Mouse (Mus musculus): ENCODE measurements at regions not wholly inside any gene's neighbourhood (a gene's known extent, or its start where the extent isn't known, plus 50 kb on each side); places are given as distances from the start of the nearest gene placed in this dataset.
A peak's percentile ranks its signal among the peaks of the same experiment; 100 is the strongest.

DNA sequence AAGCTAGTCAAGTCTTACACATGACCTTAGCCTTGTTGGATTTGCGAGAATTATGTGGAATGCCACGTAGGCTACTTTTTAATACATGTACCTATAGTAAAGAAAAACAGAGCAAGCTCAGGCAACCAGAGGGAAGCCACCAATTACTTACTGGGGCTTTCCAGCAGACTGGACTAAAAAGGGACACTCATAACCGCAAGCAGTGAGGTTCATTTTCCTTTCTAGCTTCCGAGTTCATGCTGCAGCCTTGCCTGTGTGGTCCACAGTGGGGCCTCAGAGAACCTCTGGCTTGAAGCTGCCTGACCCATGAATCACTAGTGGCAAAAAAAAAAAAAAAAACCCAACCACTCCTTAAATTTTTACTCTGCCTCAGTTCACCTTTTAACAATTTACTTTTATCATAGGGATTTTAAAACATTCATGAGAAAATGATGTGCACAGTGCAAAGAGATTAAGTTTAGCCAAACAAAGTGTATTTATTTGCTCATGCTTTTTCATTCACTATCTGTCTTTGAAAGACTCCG, 188.6 kb upstream of the 1700066M21Rik start:
- WGBS: 80% methylated on average over 5 of the region's 5 CpGs
- no peak for DNase-seq
- H3K36me3 ChIP-seq (ENCODE audit: control insufficient read depth, insufficient read depth, low read length): no peaks in the 10 kb centered on the region
- no peaks in the 10 kb centered on the region for H3K4me1 ChIP-seq (ENCODE audit: control insufficient read depth, insufficient read depth, low read length)
- intact Hi-C loops (cut with DNase I): no loop called here
- H3K4me3 ChIP-seq: no peak overlapping the region
- no peaks in the 10 kb centered on the region for H3K79me2 ChIP-seq (replicated peaks; ENCODE audit: control insufficient read depth, insufficient read depth, low read length)
- H3K9ac ChIP-seq (ENCODE audit: low read depth, low read length): no peak overlapping the region
- no peak for TF ChIP-seq CTCF (IDR thresholded peaks at IDR 0.05)
- no peak for TF ChIP-seq EP300 (IDR thresholded peaks at IDR 0.05; ENCODE audit: insufficient read depth, low read depth, low read length)
- no peak for TF ChIP-seq POLR2A (IDR thresholded peaks at IDR 0.05; ENCODE audit: insufficient read depth, low read depth, low read length)
- no peak overlapping the region for H3K27ac ChIP-seq
- no peaks in the 10 kb centered on the region for H3K27me3 ChIP-seq (ENCODE audit: control insufficient read depth, insufficient read depth, low read length)

GRCm38 (mm10) chr1:57201274-57201673, 176.1 kb upstream of the 1700066M21Rik start:
- Histone ChIP-seq H3K4me3 (no peak overlapping the region), H3K79me2 (replicated peaks; ENCODE audit: control insufficient read depth, insufficient read depth, low read length) (no peaks in the 10 kb centered on the region), H3K4me1 (ENCODE audit: control insufficient read depth, insufficient read depth, low read length) (no peaks in the 10 kb centered on the region), H3K27me3 (ENCODE audit: control insufficient read depth, insufficient read depth, low read length) (no peaks in the 10 kb centered on the region), H3K9ac (ENCODE audit: low read depth, low read length) (no peak overlapping the region), H3K36me3 (ENCODE audit: control insufficient read depth, insufficient read depth, low read length) (no peaks in the 10 kb centered on the region), H3K27ac (no peak overlapping the region)
- intact Hi-C loops (cut with DNase I): no loop called here
- TF ChIP-seq CTCF (IDR thresholded peaks at IDR 0.05): no peak
- no peak for TF ChIP-seq EP300 (IDR thresholded peaks at IDR 0.05; ENCODE audit: insufficient read depth, low read depth, low read length)
- no peak for TF ChIP-seq POLR2A (IDR thresholded peaks at IDR 0.05; ENCODE audit: insufficient read depth, low read depth, low read length)
- 75% methylated on average over 6 of the region's 6 CpGs for WGBS
- DNase-seq: no peak

DNA sequence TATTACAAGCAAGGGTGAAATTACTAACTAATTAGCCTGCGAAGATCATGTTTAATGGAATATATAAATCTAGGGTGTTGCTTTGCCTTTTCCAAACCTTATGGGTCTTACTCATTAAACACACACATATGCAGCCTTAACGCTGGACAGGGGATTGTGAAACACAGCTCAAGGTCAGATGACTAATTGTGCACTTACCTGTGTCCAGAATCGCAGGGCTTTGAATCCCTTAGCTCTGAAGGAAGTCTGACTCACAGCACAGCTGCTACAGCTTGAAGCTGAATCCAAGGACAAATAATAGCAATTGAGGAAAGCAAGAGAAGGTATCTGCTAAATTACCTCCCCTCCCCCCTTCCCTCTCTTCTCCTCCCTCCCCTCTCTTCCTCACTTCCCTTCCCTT, 173.1 kb upstream of the 1700066M21Rik start:
- Histone ChIP-seq H3K27me3 (ENCODE audit: control insufficient read depth, insufficient read depth, low read length) (no peaks in the 10 kb centered on the region), H3K9ac (ENCODE audit: low read depth, low read length) (no peak overlapping the region), H3K36me3 (ENCODE audit: control insufficient read depth, insufficient read depth, low read length) (no peaks in the 10 kb centered on the region), H3K4me3 (no peak overlapping the region), H3K79me2 (replicated peaks; ENCODE audit: control insufficient read depth, insufficient read depth, low read length) (no peaks in the 10 kb centered on the region), H3K4me1 (ENCODE audit: control insufficient read depth, insufficient read depth, low read length) (no peaks in the 10 kb centered on the region), H3K27ac (no peak overlapping the region)
- TF ChIP-seq EP300 (IDR thresholded peaks at IDR 0.05; ENCODE audit: insufficient read depth, low read depth, low read length) (no peak), CTCF (IDR thresholded peaks at IDR 0.05) (no peak), POLR2A (IDR thresholded peaks at IDR 0.05; ENCODE audit: insufficient read depth, low read depth, low read length) (no peak)
- intact Hi-C loops (cut with DNase I): loop anchor here (2.0 kb wide), 1 partner anchor 1316 kb away; no protein-coding TSS in a partner anchor
- WGBS: 62% methylated on average over 3 of the region's 3 CpGs
- DNase-seq: no peak

DNA sequence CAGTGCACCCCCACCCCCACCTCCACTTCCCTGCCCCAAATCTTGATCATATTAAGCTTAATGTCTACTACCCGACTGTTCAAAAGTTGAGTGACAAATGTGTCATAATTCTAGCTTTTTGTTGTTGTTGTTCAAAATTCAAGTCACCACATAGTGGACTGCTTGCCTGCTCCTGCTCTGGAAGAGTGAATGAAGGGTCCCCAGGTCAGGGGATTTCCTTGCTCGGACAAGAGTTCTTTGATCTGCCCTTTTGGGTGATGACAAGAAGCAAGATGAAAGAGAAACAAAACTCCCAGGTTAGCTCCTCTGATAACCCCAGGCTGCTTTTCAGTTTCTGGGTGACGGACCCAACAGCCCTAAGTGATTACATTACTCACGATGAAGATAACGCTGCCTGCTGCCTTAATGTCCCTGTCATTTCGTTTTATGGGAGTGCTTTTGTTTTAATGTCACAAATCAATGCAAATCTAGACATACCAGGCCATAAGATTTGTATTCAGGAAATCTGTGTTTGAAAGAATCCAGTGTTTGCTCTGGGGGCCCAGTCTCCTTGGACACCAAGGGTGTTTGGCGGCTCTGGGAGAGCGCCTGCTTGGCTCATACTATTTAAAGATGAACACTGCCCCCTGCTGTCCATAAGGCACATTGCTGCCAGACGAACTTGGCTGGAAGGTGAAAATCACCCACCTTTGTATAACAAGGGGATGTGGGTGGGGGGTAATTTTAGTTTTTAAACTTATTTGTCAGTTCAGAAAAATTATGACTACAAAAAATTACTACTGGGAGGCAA, 172.0 kb upstream of the 1700066M21Rik start:
- no peaks in the 10 kb centered on the region for H3K79me2 ChIP-seq (replicated peaks; ENCODE audit: control insufficient read depth, insufficient read depth, low read length)
- H3K27ac ChIP-seq: no peak overlapping the region
- H3K27me3 ChIP-seq (ENCODE audit: control insufficient read depth, insufficient read depth, low read length): no peaks in the 10 kb centered on the region
- WGBS: 10% methylated on average over 9 of the region's 9 CpGs
- TF ChIP-seq POLR2A (IDR thresholded peaks at IDR 0.05; ENCODE audit: insufficient read depth, low read depth, low read length) (no peak), CTCF (IDR thresholded peaks at IDR 0.05) (peak; percentile 95), EP300 (IDR thresholded peaks at IDR 0.05; ENCODE audit: insufficient read depth, low read depth, low read length) (no peak)
- H3K36me3 ChIP-seq (ENCODE audit: control insufficient read depth, insufficient read depth, low read length): no peaks in the 10 kb centered on the region
- no peak overlapping the region for H3K9ac ChIP-seq (ENCODE audit: low read depth, low read length)
- no peak overlapping the region for H3K4me3 ChIP-seq
- no peaks in the 10 kb centered on the region for H3K4me1 ChIP-seq (ENCODE audit: control insufficient read depth, insufficient read depth, low read length)
- intact Hi-C loops (cut with DNase I): loop anchor here (2.0 to 5.0 kb wide), 2 partner anchors 228 to 1317 kb away; partner anchors contain the start of gene Satb2
- DNase-seq: peak; percentile 37 to 54

- TF ChIP-seq CTCF (IDR thresholded peaks at IDR 0.05) (no peak), EP300 (IDR thresholded peaks at IDR 0.05; ENCODE audit: insufficient read depth, low read depth, low read length) (no peak), POLR2A (IDR thresholded peaks at IDR 0.05; ENCODE audit: insufficient read depth, low read depth, low read length) (no peak)
- no peaks in the 10 kb centered on the region for H3K27me3 ChIP-seq (ENCODE audit: control insufficient read depth, insufficient read depth, low read length)
- no peaks in the 10 kb centered on the region for H3K79me2 ChIP-seq (replicated peaks; ENCODE audit: control insufficient read depth, insufficient read depth, low read length)
- no peak for DNase-seq
- no peak overlapping the region for H3K9ac ChIP-seq (ENCODE audit: low read depth, low read length)
- H3K36me3 ChIP-seq (ENCODE audit: control insufficient read depth, insufficient read depth, low read length): no peaks in the 10 kb centered on the region
- intact Hi-C loops (cut with DNase I): loop anchor here (5.0 kb wide), 1 partner anchor 229 kb away; the partner anchor contains the start of gene Satb2
- no peak overlapping the region for H3K4me3 ChIP-seq
- 42% methylated on average over 3 of the region's 3 CpGs for WGBS
- H3K27ac ChIP-seq: no peak overlapping the region
- no peaks in the 10 kb centered on the region for H3K4me1 ChIP-seq (ENCODE audit: control insufficient read depth, insufficient read depth, low read length)
Measured at GRCm38 (mm10) chr1:57206496-57206895, 170.9 kb upstream of the 1700066M21Rik start.

- Histone ChIP-seq H3K9ac (ENCODE audit: low read depth, low read length) (no peak overlapping the region), H3K36me3 (ENCODE audit: control insufficient read depth, insufficient read depth, low read length) (no peaks in the 10 kb centered on the region), H3K4me1 (ENCODE audit: control insufficient read depth, insufficient read depth, low read length) (no peaks in the 10 kb centered on the region), H3K79me2 (replicated peaks; ENCODE audit: control insufficient read depth, insufficient read depth, low read length) (no peaks in the 10 kb centered on the region), H3K27ac (no peak overlapping the region), H3K27me3 (ENCODE audit: control insufficient read depth, insufficient read depth, low read length) (no peaks in the 10 kb centered on the region), H3K4me3 (no peak overlapping the region)
- DNase-seq: no peak
- WGBS: 0% methylated on average over 1 of the region's 1 CpGs
- TF ChIP-seq CTCF (IDR thresholded peaks at IDR 0.05): no peak
- TF ChIP-seq POLR2A (IDR thresholded peaks at IDR 0.05; ENCODE audit: insufficient read depth, low read depth, low read length): no peak
- no peak for TF ChIP-seq EP300 (IDR thresholded peaks at IDR 0.05; ENCODE audit: insufficient read depth, low read depth, low read length)
- intact Hi-C loops (cut with DNase I): loop anchor here (5.0 kb wide), 1 partner anchor 230 kb away; the partner anchor contains the start of gene Satb2
Measured at GRCm38 (mm10) chr1:57206944-57207343, 170.5 kb upstream of the 1700066M21Rik start.

Data from heart, adult 2 months (tissue).